Mouse (Mus musculus) bone marrow macrophage, adult 2 months (primary cell): ENCODE data around the gene Slc17a5. TPM values are rescaled to one million over a fixed set of nuclear protein-coding genes. Genes with fewer than 3 reads are reported as not detected.

Experiments
- H3K27ac ChIP-seq: 2 replicates; pipeline ENCODE4 v1.5.1; 2012; ENCODE audit warnings: low read depth, low read length; ENCODE audit not compliant: insufficient read depth
- H3K4me1 ChIP-seq: 2 replicates; pipeline ENCODE4 v1.6.1; 2012; ENCODE audit warnings: low read length; ENCODE audit not compliant: control insufficient read depth, insufficient read depth
- H3K4me3 ChIP-seq: 2 replicates; pipeline ENCODE4 v1.5.1; 2012; ENCODE audit warnings: mild to moderate bottlenecking, low read length, moderate library complexity; ENCODE audit not compliant: insufficient read depth
- CTCF ChIP-seq: IDR thresholded peaks from 2 replicates; pipeline ENCODE4 v1.5.1; 2012; ENCODE audit warnings: low read depth, mild to moderate bottlenecking, low read length, moderate library complexity
- POLR2A ChIP-seq: IDR thresholded peaks from 2 replicates; pipeline ENCODE4 v1.6.1; 2012; ENCODE audit warnings: mild to moderate bottlenecking, low read depth, low read length, borderline replicate concordance
- polyA plus RNA-seq: library from polyadenylated mRNA; stranded (reverse); fragments of >200 nt; gene quantifications from 2 replicates; pipeline ENCODE4 v1.2.4, GENCODE M21; 2012; ENCODE audit not compliant: missing spikeins, insufficient read depth, insufficient read length

The Slc17a5 gene
- polyA plus RNA-seq, result 44.2 and 46.5 TPM in 2 replicates

GRCm38 (mm10) chr9:78587914-78588313 lies at the start of gene Slc17a5:
Gene Slc17a5, minus strand, starts transcription at chr9:78588041.
- Histone ChIP-seq H3K27ac (peak within 1 kb of the TSS; percentile 100), H3K4me3 (peak within 1 kb of the TSS; percentile 85), H3K4me1 (peaks cover 31% of the 10 kb centered on the region)
- TF ChIP-seq CTCF, result no peak
- no peak; the same call in 1 of the 2 replicates for TF ChIP-seq POLR2A

- no peak for TF ChIP-seq POLR2A
- no peak for TF ChIP-seq CTCF
- Histone ChIP-seq H3K27ac (no peak overlapping the region), H3K4me3 (no peak overlapping the region), H3K4me1 (peaks cover 30% of the 10 kb centered on the region)
Observed at GRCm38 (mm10) chr9:78633976-78634375, 46.1 kb upstream of the Slc17a5 start.

GRCm38 (mm10) chr9:78631755-78632434 lies 44.1 kb upstream of the Slc17a5 start:
- Histone ChIP-seq H3K4me1 (peaks cover 31% of the 10 kb centered on the region), H3K4me3 (no peak overlapping the region), H3K27ac (0 out of 2 replicates have a peak overlapping the region, but pooled peaks have one; percentile 32)
- TF ChIP-seq POLR2A, result no peak
- TF ChIP-seq CTCF, result no peak

GRCm38 (mm10) chr9:78629991-78630390 lies 42.1 kb upstream of the Slc17a5 start:
- Histone ChIP-seq H3K27ac (no peak overlapping the region), H3K4me1 (peaks cover 40% of the 10 kb centered on the region), H3K4me3 (no peak overlapping the region)
- TF ChIP-seq POLR2A, result no peak
- no peak for TF ChIP-seq CTCF

- peak overlapping the region; percentile 21; the same call in 1 of the 2 replicates for H3K4me3 ChIP-seq
- H3K27ac ChIP-seq, result peak overlapping the region; percentile 95
- peaks cover 30% of the 10 kb centered on the region for H3K4me1 ChIP-seq
- TF ChIP-seq CTCF (no peak), POLR2A (no peak)
Observed at GRCm38 (mm10) chr9:78623301-78623747, 35.5 kb upstream of the Slc17a5 start.

GRCm38 (mm10) chr9:78619285-78619684 lies 31.4 kb upstream of the Slc17a5 start:
- TF ChIP-seq CTCF, result no peak
- Histone ChIP-seq H3K4me1 (peaks cover 19% of the 10 kb centered on the region), H3K27ac (no peak overlapping the region), H3K4me3 (no peak overlapping the region)

GRCm38 (mm10) chr9:78615401-78616021 lies 27.7 kb upstream of the Slc17a5 start, which contains the start of gene Cd109:
Gene Cd109, plus strand, starts transcription at chr9:78615546.
- no peak for TF ChIP-seq CTCF
- TF ChIP-seq POLR2A, result no peak
- H3K4me3 ChIP-seq, result peak within 1 kb of the TSS; percentile 81
- H3K4me1 ChIP-seq, result peaks cover 5% of the 10 kb centered on the region
- H3K27ac ChIP-seq, result no peak within 1 kb of the TSS

GRCm38 (mm10) chr9:78614201-78614600 lies 26.4 kb upstream of the Slc17a5 start:
- H3K4me1 ChIP-seq, result peaks cover 4% of the 10 kb centered on the region

GRCm38 (mm10) chr9:78601046-78601730 lies 13.3 kb upstream of the Slc17a5 start:
- Histone ChIP-seq H3K27ac (no peak overlapping the region), H3K4me1 (no peaks in the 10 kb centered on the region), H3K4me3 (no peak overlapping the region)
- no peak for TF ChIP-seq POLR2A
- TF ChIP-seq CTCF, result peak; percentile 38; the same call in 1 of the 2 replicates

More at GRCm38 (mm10) chr9:78614201-78614600, 26.4 kb upstream of the Slc17a5 start:
- no peak for TF ChIP-seq POLR2A
- no peak for TF ChIP-seq CTCF
- Histone ChIP-seq H3K27ac (no peak overlapping the region), H3K4me3 (no peak overlapping the region)
